Mouse (Mus musculus) thymus, postnatal 4 days (tissue): Measurements from ENCODE around the gene Hus1.

Experiments
- DNase-seq: peaks from one replicate; pipeline ENCODE4 v3.0.0; 2021

Hus1 gene

DNA sequence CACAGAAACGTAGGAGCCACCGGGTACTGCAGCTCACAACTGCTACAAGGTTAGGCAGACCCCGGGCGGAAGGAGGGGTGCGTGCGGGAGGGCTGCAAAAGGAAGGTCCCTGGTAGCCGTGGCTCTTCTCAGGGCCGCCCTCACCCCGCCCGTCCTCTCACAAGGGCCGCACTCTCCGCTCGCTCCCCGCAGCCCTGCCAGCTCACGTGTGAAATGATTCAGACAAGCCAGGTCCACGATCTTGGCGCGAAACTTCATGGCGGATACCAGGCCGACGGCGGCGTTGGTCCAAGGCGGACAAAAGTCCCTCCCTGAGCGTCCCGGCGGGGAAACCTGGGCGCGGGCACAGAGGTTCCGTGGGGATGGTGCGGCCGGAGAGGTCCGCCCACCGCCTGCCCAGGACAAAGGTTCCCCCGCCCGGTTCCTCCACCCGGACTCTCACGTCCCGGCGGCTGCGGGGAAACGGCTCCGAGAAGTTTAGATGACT, at the start of gene Hus1:
Gene Hus1 (minus strand): TSS at position 339 of the 487 bp plus-strand sequence.
- peak; percentile 85 for DNase-seq

DNA sequence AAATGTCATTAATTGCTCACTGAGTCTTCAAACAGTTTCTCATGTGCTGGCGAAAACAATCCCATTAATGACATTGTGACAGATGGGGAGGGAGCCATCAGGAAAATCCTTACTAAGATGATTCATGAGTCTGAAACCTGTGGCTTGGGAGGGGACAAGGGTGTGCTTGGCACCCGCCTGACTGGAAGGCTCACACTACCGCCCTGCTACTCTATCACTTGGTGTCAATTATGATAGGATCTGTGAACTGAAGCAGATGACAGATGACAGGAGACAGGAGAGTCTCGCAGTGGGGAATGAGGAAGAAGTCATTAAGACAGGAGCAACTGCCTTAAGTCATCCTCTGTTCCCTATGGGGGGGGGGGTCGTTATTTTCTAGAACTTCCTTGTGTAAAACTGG, 49.5 kb upstream of the Hus1 start:
- DNase-seq = no peak

GRCm38 (mm10) chr11:9060029-9060428, 49.0 kb upstream of the Hus1 start:
- no peak for DNase-seq

- no peak for DNase-seq
Observed at GRCm38 (mm10) chr11:9057711-9058110, 46.7 kb upstream of the Hus1 start.

DNA sequence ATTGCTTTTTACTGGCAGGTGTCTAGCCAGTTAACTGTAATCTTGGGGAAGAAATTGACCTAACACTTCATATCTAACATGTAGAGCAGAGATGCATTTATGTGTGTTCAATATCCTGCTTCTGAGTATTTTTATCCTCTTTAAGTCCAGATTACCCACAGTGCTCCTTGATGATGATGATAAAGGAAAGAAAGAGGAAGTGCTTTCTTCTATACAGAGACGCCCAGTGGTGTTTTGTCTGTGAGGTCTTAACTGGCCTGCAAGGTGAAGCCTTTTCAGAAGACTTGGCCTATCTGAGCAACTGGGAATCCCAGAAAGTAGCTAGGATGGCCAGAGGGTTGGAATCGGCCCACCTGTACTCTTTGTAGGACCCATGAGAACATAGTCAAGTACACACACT, 45.9 kb upstream of the Hus1 start:
- DNase-seq = no peak

DNA sequence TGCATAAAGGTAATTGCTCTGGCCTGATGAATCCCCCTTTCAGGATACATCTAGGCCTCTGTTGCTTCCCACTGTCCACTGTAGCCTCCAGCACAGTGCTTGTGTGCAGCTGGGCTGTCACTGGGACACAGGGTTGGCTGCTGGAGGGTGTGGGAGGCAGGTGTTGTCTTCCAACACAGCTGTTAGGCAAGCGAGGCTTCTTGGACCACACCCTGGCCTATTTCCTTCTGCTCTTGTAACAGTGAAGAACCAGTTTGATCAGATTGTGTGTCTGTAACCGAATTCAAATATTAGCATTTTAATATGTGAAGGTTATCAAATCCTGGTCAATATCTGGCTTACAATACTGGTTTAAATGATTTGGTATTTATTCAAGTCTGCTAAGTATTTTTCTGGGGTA, 40.9 kb upstream of the Hus1 start:
- DNase-seq = no peak

DNA sequence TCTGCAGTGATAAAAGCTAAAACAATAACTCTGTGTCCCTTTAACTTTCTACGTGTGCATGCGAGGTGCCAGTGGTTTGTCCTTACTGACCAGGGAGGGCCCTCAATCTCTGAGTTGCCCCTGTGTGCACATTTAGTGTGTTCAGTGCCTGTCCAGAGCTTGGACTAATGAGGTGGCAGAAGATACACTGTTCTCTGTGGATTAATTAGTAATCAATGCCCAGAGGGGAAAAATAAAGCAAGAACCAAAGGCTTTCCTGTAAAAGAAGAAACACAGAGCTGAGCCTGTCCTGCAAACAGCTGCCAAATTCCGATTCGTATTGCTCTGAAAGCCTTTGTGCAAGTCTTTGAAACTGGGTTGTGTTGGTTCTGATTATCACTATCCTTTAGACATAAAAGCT, 39.2 kb upstream of the Hus1 start:
- no peak for DNase-seq

DNA sequence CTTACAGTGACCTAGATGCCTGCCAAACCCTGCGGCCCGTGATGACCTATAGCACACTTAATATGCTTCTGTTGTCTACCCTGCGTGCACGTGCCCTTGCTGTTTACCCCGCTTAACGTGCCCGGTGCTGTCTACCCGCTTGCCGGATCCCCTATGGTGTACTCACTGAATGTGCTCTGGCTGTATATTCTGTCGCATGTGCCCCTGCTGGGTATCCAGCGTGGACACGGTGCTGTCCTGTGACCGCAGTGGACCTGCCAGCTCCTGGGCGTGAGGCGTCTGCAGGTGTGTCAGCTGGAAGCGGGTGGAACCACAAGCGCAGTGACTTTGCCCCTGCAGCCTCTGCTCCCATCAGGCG, 37.7 kb upstream of the Hus1 start, which contains the start of gene Sun3:
Gene Sun3 (minus strand): TSS at position 289 of the 358 bp plus-strand sequence.
- no peak for DNase-seq

- peak; percentile 82 for DNase-seq
Observed at GRCm38 (mm10) chr11:9048011-9048702, 37.2 kb upstream of the Hus1 start, which contains the start of gene Gm11992. Gm11992 (plus strand) TSS chr11:9048594.

- no peak for DNase-seq
Observed at GRCm38 (mm10) chr11:9047044-9047443, 36.1 kb upstream of the Hus1 start.

DNA sequence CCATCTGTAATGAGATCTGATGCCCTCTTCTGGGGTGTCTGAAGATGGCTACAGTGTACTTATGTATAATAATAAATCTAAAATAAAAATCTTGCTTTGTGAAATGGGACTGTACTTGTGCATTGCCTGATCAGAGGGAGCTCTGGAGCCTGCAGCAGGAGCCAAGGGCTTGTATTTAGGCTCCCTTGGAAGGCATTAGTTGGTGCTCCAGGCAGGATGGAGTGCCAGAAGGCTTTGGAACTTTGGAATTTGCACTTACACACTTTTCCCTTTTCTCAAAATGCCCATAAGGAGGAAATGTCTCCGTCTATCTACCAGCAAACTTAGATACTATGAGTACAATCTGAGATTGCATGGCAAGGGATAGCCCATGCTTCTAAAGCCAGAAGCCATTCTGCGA, 35.6 kb upstream of the Hus1 start:
- DNase-seq = no peak

GRCm38 (mm10) chr11:9031530-9031929, 20.5 kb upstream of the Hus1 start:
- no peak for DNase-seq

- no peak for DNase-seq
Observed at GRCm38 (mm10) chr11:9025211-9025610, 14.2 kb upstream of the Hus1 start.

DNA sequence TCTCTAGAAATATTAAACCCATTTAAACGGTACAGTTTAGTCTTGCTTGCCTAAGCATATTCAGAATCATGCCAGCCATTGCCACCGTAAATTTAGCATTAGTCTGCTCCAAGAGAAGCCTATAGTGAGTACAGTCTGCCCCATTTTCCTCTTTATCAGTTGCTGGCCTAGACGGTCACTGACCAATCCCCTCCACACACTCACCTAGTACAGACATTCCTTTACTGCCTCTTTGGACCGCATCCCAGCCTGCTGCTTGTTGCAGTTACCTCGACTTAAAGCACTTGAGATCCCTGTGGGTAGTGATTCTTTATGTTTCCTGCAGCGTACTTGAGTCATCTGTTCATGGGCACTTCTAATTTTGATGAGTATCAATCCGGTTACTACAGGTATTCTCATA, 13.8 kb upstream of the Hus1 start:
- DNase-seq = no peak

GRCm38 (mm10) chr11:9020207-9020606, 9.2 kb upstream of the Hus1 start:
- no peak for DNase-seq

GRCm38 (mm10) chr11:9018491-9019267, 7.7 kb upstream of the Hus1 start:
- DNase-seq = no peak

DNA sequence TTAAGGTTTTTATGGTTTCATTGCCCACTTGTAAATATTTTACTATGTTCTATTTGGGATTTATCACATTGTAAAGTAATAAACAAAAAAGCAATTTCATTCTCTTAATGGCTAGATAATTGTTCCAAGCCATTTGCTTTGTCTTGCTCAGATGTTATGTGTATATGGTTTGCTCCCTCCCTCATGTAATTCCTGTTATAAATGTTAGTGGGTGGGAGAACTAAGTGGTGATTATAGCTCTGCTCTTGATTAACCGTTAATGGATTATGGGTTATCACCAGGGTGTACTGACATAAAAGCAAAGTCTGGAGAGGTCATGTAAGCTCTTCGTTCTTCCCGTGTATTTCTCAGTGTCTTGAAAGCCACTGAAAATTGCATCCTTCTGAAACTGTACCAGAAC, 3.7 kb upstream of the Hus1 start:
- DNase-seq = no peak

- no peak for DNase-seq
Observed at GRCm38 (mm10) chr11:9011348-9011747, 357 bp upstream of the Hus1 start.

GRCm38 (mm10) chr11:9010416-9010815, 575 bp downstream of the Hus1 start:
- no peak for DNase-seq

- DNase-seq = no peak
Observed at GRCm38 (mm10) chr11:9008761-9009160, 2.2 kb downstream of the Hus1 start.

GRCm38 (mm10) chr11:8988084-8988483, 22.9 kb downstream of the Hus1 start:
- no peak for DNase-seq

DNA sequence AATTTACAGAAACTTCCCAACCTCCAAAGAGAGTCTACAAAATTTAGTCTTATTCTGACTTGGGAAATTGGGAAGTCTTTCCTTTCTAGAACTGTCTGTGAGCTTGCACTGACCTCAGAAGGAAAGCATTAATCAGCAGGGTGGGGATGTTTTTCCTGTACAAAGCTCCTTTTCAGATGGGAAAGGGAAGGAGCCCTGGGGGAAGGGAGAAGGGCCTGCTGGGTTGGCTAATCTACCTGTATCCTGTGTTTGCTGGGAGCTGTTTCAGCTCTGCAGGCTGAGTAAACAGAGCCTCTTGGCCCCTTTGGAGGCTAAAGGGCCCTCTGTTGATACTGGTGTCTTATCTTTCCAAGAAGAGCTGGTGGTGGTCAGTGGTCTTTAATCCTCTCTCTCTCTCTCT, 24.9 kb downstream of the Hus1 start:
- DNase-seq = no peak

- DNase-seq = peak; percentile 91
Observed at GRCm38 (mm10) chr11:8983237-8983861, 27.6 kb downstream of the Hus1 start.

DNA sequence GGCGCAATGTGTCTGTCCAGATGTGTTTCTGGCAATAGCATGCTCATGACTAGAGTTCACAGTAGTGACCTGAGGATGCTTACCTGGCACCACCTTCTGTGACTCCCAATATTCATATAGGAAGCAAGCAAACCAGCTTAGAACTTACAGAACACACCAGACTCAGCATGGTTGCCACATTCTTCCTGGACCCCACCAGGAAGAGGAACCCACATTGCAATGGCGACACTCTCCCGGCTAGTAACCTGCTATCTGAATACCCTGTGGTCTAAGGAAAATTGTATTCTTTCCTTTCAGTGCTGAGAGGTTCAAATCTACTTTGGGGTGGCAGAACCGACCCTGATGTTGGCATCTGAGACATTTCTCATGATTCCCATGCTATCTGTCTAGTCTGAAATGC, 32.8 kb downstream of the Hus1 start:
- DNase-seq = no peak
